Mouse (Mus musculus): Measurements from ENCODE around the gene Cabp2. TPM values are rescaled to one million over a fixed set of nuclear protein-coding genes. Genes with fewer than 3 reads are reported as not detected.

Gene Cabp2
- polyA plus RNA-seq, 1 experiment = not detected

DNA sequence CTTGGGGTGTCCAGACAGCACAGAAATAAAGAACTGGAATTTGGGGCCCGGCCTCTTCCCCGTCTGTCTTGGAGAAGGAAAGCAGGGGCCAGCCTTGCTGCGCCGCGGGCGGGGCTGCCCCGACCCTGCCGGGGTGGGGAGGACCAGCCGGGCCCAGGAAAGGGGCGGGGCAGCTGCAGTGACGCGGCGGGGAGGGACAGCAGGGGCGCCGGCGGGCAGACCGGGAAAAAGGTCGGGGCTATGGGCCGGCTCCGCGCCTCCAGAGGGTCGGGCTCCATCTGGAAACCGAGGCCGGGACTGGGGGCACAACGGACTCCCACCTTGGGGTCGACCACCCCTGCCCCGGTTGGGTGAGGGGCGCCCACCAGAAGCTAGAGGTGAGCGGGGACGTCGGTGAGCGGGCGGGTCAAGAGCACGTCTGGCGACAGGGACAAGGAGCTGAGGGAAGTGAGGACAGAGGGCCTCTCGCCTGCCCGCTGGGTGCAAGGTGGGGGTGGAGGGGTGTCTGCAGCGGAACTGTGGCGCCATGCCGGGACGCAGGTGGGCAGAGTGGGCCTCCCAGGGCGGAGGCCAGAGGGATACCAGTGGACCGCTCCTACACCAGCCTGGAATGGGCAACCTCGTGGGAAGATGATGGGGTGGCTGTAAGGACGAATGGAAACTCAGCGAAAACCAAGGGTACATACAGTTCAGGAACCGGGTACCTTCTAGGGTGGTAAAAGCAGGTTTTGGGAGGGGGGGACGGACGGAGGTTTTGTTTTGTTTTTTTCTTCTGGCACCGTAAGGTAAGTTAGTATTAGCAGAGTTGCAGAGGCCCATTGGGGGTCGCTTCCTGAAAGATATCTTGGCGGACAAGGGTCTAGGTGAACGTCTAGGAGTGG, 18.7 kb downstream of the Cabp2 start, which contains the start of gene Pitpnm1:
TSS of gene Pitpnm1 (plus strand) at position 162 of the 881 bp plus-strand sequence.
- peak in 1 of 2 experiments; percentile 61 for DNase-seq (ENCODE audit: extremely low spot score in 1 of 2, low spot score in 1 of 2)

DNA sequence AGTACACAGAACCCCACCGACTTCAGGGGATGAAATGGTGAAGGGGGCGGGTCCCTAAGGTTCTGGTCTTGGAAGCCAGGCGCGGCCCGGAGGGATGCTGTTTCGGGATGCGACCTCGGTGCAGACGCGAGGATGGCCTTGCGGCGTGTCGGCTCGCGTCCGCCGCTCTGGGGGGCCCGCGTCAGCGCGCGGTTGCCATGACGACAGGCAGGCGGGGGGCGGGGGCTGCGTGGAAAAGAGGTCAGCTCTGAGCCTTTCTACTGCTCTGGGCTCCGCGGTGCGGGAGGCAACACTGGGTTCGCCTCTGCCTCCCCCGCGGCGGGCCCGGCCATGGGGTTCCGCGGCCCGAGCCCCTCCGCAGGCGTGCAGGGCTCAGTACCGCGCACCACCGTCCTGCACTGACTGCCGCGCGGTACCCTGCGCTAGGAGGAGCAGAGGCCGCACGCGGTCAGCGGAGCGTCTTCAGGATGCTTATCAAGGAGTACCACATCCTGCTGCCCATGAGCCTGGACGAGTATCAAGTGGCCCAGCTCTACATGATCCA, 19.4 kb downstream of the Cabp2 start:
- DNase-seq (ENCODE audit: extremely low spot score in 1 of 2, low spot score in 1 of 2) = peak in 1 of 2 experiments; percentile 74

DNA sequence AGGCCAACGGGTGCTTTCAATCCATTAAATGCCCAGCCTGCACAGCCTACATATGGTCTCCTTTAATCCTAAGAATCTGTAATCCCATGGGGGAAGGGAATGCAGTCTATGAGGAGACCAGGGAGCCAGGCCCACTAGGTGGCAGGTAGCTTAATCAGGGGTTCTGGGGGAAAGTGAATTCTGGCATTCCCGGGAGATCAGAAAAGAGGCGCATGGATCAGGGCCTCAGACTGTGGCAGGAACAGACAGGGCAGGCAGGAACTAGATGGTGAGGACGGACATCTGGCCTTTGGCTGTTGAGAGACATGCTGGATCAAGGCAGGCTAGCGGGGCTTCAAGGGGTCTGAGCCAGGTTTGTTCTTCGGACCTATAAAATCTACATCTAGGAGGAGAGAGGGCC, 20.1 kb downstream of the Cabp2 start:
- DNase-seq (ENCODE audit: extremely low spot score in 1 of 2, low spot score in 1 of 2) = no peak

DNA sequence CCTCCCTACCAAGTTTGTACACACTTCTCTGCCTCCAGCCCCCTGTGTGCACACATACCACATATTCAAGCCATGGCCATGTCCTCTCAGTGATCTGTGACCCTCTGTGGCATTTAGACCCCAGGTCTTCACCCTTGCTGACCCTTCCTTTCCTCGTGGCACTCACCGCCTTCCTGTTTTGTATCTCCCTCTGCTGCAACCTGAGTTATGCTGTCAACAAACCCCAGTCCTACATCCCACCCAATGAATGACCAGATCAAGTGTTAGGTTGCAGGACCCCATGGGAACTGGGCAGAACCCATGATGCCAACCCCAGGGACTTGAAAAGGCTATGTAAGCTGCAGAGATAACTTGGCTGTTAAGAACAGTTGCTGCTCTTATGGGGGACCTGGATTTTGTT, 20.7 kb downstream of the Cabp2 start:
- DNase-seq (ENCODE audit: extremely low spot score in 1 of 2, low spot score in 1 of 2) = no peak

DNA sequence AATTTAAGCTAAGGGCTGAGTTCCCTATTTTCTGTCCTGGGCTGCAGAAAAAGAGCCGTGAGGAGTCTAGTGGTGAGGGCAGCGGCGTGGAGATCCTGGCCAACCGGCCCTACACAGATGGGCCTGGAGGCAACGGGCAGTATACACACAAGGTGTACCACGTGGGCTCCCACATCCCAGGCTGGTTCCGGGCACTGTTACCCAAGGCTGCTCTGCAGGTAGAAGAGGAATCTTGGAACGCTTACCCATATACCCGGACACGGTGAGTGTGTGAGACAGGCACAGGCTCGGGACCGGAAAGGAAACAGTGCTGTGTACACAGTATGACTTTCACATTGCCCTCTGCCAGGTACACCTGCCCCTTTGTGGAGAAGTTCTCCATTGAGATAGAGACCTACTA, 21.2 kb downstream of the Cabp2 start:
- no peak for DNase-seq (ENCODE audit: extremely low spot score in 1 of 2, low spot score in 1 of 2)

DNA sequence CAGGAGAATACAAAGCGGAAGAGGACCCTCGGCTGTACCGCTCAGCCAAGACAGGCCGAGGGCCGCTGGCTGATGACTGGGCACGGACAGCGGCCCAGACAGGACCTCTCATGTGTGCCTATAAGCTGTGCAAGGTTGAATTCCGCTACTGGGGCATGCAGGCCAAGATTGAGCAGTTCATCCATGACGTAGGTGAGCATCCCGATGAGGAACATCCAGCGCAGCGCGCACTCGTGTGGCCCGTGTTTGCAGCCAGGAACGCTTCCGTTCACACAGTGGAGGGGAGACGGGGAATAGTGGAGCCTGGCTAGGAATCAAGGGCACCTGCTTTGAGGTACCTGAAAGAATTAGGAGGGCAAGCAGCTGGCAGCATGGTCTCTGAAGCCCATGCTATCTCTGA, 21.9 kb downstream of the Cabp2 start:
- DNase-seq (ENCODE audit: extremely low spot score in 1 of 2, low spot score in 1 of 2) = no peak

DNA sequence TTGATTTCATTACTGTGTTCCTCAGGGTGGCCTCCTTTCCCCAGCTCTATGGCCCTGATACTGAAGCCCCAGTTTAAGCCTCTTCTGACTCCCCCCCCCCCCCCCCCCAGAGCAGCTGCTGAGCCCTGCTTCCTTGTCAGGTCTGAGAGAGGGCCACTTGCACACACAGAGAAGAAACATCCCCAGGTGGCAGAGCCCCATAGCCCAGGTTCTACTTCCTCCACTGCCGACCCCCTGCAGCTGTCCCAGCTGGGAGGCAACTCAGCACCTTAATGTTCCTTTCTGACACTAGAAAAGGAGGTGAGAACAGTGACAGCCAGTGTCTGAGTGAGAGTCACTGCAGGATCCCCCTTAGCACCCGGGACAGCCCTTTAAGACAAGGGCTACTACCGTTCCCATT, 22.4 kb downstream of the Cabp2 start:
- no peak for DNase-seq (ENCODE audit: extremely low spot score in 1 of 2, low spot score in 1 of 2)

DNA sequence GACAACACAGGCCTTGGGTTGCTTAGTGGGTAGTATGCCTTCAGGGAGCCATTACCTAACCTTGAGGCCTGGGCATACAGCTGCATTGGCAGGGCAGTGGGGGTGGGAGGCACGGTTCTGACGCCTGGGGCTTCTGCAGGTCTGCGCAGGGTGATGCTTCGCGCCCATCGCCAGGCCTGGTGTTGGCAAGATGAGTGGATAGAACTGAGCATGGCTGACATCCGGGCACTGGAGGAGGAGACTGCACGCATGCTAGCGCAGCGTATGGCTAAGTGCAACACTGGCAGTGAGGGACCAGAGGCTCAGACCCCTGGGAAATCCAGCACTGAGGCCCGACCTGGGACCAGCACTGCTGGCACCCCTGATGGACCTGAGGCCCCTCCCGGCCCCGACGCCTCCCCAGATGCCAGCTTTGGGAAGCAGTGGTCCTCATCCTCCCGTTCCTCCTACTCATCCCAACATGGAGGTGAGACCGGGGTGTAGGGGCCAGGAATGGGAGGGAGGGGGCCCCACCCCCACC, 23.4 kb downstream of the Cabp2 start:
- no peak for DNase-seq (ENCODE audit: extremely low spot score in 1 of 2, low spot score in 1 of 2)

DNA sequence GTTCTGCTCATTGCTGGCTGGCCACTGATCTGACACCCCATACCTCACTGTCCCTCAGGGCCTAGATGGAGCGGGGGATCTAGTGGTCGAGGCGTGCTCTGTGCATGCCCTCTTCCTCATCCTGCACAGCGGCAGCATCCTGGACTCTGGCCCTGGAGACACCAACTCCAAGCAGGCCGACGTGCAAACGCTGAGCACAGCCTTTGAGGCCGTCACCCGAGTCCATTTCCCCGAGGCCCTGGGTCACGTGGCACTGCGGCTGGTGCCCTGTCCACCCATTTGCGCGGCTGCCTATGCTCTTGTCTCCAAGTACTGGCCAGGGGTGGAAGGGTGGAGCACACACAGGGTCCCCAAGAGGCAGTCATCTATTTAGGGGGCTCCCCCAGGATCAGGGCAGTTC, 25.3 kb downstream of the Cabp2 start:
- no peak for DNase-seq (ENCODE audit: extremely low spot score in 1 of 2, low spot score in 1 of 2)

DNA sequence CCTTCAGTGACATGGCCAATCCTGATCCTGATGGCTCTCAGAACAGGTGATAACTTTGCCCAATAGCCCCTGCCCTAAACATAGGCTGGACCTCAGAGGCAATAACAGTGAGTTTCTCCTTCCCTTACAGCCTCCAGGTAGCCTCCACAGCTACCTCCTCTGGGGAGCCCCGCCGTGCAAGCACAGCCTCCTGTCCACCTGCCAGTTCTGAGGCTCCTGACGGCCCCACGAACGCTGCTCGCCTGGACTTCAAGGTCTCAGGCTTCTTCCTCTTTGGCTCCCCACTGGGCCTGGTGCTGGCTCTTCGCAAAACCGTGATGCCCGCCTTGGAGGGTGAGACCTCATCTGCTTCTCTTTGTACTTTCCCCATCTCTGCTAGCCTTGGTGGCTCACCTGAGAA, 27.2 kb downstream of the Cabp2 start:
- no peak for DNase-seq (ENCODE audit: extremely low spot score in 1 of 2, low spot score in 1 of 2)

DNA sequence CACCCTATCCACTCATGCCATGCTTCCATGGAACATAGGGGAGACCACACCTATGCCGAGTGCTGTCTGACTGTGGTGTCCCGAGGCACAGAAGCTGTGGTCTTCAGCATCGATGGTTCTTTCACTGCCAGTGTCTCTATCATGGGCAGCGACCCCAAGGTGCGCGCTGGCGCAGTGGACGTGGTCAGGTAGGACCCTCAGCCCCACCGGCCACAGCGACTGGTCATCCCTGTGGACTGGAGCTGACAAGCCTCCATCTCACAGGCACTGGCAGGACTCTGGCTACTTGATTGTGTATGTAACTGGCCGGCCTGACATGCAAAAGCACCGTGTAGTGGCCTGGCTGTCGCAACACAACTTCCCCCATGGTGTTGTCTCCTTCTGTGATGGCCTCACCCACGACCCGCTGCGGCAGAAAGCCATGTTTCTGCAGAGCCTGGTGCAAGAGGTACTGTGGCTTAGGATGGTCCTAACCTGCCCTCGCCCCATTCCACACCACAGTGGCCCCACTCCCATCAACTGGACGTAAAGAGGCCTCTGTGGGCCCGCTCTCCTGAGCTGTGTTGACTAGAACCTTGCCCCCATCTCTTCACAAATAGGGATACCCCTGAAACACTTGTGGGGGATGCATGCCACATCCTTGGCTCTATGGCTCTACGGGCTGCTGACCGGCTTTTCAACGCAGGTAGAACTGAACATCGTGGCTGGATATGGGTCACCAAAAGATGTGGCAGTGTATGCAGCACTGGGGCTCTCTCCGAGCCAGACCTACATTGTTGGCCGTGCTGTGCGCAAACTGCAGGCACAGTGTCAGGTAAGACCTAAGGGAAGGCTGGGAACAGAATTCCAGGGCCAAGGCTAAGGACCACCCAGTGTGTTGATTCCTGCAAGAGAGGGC, 30.9 kb downstream of the Cabp2 start:
- DNase-seq (ENCODE audit: extremely low spot score in 1 of 2, low spot score in 1 of 2) = no peak

DNA sequence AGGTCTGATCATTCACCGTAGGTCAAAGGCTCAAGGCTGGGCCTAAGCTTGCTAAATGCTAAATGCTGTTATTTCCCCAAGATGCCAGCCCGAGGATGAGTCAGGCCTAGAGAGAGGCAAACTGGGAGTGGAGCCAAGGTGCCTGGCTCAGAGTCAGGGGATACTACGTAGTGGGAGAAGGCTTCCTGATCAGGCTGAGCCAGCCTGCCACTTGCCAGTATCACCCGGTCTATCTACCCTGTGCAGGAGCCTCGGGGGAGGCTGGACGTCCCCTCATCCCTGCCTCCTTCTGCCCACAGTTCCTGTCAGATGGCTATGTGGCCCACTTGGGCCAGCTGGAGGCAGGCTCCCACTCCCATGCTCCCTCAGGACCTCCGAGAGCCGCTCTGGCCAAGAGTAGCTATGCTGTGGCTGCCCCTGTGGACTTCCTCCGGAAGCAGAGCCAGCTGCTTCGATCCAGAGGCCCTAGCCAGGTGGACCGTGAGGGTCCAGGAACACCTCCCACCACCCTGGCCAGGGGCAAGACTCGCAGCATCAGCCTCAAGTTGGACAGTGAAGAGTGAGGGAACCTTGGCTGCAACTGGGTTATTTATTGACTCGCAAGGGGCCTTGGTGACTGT, 31.9 kb downstream of the Cabp2 start:
- DNase-seq (ENCODE audit: extremely low spot score in 1 of 2, low spot score in 1 of 2) = peak; percentile 76 to 93

DNA sequence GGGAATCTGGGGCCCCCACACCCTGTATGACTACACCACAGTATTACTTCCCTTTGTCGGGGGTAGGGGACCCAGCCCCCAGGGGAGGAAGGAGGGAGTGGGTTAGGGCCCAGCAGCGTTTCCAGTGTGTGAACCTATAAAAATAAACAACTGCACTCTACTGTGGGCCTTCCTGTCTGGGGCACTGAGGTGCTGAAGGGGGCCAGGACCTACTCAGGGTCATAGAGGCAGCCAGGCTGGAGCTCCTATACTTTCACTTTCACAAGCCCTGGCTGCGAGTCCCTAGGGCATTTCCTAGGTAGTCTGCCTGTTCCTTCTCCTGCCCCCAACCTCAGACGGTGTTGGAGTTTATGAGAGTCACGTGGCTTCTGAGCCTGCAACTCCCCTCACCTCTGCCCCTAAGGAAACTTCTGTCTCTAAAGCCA, 32.4 kb downstream of the Cabp2 start:
- DNase-seq (ENCODE audit: extremely low spot score in 1 of 2, low spot score in 1 of 2) = no peak

DNA sequence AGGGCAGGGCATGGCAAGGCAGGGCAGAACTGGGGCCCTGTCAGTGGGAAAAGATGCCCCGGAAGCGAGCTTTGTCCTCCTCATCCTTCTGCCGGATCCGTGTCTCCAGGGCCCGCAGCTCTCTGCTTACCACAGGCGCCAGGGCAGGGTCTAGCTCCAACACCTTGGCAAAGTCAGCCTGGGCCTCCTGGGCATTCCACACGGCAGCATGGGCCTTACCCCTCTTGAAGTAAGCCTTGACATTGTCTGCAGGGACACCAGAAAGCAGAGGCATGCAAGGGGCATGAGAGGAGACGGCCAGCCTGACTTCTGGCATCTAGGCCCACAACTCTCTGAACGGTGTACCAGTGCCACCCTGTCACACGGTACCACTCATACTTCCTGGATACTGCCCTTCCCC, 33.2 kb downstream of the Cabp2 start:
- no peak for DNase-seq (ENCODE audit: extremely low spot score in 1 of 2, low spot score in 1 of 2)

DNA sequence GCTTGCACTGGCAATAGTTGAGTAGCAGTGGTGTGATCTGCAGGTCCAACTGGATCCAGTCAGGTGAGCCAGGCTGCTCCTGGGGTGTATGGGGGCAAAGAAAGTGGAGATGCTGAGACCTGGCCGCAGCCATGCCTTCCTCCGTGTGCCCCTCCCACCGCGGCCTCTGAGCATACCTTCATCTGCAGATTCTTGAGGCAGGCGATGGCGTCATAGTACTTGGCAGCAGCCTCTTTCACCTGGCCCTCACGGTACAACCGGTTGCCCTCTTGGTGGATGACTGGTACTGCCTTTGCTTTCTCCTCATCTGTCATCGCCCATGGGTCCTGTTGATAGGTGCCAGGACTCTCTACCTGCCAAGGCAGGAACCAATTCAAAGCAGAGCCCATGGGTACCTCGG, 33.8 kb downstream of the Cabp2 start:
- DNase-seq (ENCODE audit: extremely low spot score in 1 of 2, low spot score in 1 of 2) = no peak

DNA sequence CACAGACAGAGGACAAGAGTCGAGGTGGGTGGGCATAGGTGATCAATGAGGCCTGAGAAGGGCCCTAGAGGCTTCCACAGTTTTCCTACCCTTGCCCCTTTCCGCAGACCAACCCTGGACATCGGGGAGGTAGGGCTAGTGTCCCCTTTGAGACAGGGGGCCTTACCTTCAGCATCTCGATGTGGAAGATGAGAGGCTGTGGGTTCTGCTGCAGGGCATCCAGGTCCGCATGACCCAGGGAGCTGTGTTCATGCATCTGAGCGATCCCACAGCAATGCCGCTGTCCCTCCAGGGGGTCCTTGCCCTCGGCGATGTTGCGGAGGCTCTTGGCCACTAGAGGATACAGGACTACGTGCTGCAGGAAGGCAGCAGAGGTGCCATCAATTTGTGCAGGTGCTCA, 34.4 kb downstream of the Cabp2 start:
- no peak for DNase-seq (ENCODE audit: extremely low spot score in 1 of 2, low spot score in 1 of 2)

DNA sequence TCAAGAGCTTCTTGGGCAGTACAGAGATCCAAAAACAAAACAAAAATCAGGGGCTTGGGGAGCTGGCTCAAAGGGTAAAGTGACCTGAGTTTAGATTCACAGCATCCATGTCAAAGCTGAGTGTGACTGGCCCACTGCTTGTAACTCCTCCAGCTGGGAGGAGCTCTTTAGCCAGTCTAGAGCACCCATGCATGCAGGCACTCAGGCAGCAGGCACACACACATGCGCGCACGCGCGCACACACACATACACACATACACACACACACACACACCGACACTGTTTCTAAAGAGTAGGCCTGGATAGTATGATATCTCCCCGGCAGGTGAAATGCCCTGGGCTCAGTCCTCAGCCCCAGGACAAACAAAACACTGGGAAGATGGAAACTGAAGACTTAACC, 35.6 kb downstream of the Cabp2 start:
- no peak for DNase-seq (ENCODE audit: extremely low spot score in 1 of 2, low spot score in 1 of 2)

DNA sequence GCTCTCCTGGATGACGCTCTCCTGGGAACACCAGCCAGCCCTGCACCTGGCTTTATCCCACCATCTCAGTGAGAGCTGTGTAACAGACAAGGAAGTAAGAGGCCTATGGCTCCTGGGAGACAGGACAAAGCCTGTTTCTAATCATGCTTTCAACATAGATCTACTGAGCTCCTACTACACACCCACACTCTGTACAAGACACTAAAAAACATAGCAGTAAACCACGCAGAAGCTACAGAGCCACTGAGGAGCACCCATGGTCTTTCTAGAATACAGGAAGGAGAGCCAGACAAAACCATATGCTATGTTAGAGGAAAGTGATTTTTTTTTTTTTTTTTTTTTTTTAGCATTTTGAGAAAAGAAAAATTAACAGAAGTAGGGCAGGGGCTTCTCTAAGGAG, 37.0 kb downstream of the Cabp2 start:
- DNase-seq (ENCODE audit: extremely low spot score in 1 of 2, low spot score in 1 of 2) = no peak

DNA sequence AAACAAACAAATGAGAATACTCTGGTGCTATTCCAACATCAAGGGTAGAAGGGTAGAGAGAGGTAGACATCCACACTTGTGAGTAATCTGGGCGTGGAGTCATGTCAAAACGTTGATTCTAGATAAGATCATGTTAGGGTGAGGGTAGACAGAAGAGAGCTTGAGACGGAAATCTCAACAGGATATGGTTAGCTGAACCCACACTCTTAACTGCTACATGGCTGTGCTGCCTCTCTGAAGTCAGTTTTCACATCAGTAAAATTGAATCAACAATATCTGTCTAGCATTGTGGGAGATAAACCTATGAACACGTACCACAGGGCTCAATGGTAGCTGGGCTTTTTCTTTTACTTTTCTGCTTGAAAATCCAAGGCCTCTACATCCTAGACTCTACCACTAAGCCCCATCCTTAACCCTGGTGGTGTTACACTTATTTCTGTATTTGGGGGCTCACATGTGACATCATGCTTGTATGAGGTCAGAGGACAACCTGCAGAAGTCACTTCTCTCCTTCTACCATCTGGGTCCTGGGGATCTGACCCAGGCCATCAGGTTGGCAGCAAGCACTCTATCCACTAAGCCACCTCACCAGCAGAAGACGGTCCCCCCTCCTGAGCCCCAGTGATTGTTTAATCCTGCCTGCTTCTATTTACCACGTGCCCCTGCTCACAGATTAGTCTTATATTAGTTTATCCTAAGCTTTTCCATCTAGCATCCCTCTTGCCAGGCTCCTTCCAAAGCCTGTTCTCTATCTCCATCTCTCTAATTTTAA, 38.5 kb downstream of the Cabp2 start:
- DNase-seq (ENCODE audit: extremely low spot score in 1 of 2, low spot score in 1 of 2) = no peak

DNA sequence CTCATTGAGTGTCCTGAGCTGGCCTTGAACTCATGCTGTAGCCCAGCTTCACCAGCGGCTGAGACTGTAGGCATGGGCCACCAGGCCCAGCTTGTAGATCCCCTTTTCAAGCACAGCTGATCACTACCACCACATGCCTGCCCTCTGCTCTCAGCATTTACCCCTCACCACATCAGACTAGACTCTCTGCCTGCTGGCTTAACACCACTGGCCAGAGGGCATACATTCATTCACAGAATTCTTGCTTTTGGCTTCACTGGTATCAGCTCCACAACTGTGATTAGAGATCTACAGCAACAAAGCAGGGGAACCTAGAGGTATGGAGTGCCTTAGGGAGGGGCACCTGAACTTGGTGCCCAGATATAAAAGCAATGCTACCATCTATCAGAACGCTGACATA, 39.1 kb downstream of the Cabp2 start:
- DNase-seq (ENCODE audit: extremely low spot score in 1 of 2, low spot score in 1 of 2) = no peak

Measured in frontal cortex, adult 2 months (tissue).